Mouse (Mus musculus) MEL (cell line): ENCODE data around the gene Gcsam. TPM values are rescaled to one million over a fixed set of nuclear protein-coding genes. Genes with fewer than 3 reads are reported as not detected.

Experiments
- DNase-seq: peaks from one replicate; pipeline ENCODE4 v3.0.0; 2011; ENCODE audit warnings: low read depth, low spot score
- H3K27ac ChIP-seq: 2 replicates; pipeline ENCODE4 v1.5.1; 2012; ENCODE audit warnings: low read depth, mild to moderate bottlenecking, control low read depth, low read length, moderate library complexity; ENCODE audit not compliant: control insufficient read depth
- H3K27me3 ChIP-seq, 2 experiments: fragments of 150-350 bp in 1 of 2; sonication (generic) in 1 of 2; 2 replicates each; pipeline ENCODE4 v1.6.1; 2012; ENCODE audit warnings: low read length in 2 of 2, mild to moderate bottlenecking in 2 of 2, improper control_type of control experiment in 1 of 2, moderate library complexity in 1 of 2; ENCODE audit not compliant: insufficient read depth in 2 of 2, control insufficient read depth in 1 of 2
- H3K36me3 ChIP-seq, 2 experiments: 2 replicates each; pipeline ENCODE4 v1.6.1; 2012 to 2014; ENCODE audit warnings: low read length in 2 of 2, improper control_type of control experiment in 1 of 2, inconsistent platforms in 1 of 2, mild to moderate bottlenecking in 1 of 2; ENCODE audit not compliant: insufficient read depth in 2 of 2, control insufficient read depth in 1 of 2
- H3K4me1 ChIP-seq, 2 experiments: fragments of 150-350 bp in 1 of 2; sonication (generic) in 1 of 2; 2 replicates each; pipeline ENCODE4 v1.6.1; 2012; ENCODE audit warnings: low read length in 2 of 2, improper control_type of control experiment in 1 of 2, mild to moderate bottlenecking in 1 of 2; ENCODE audit not compliant: insufficient read depth in 2 of 2, control insufficient read depth in 1 of 2
- H3K4me3 ChIP-seq, 2 experiments: fragments of 150-350 bp in 1 of 2; sonication (generic) in 1 of 2; 2 replicates each; pipeline ENCODE4 v1.5.1; 2012; ENCODE audit warnings: low read depth in 2 of 2, low read length in 2 of 2, mild to moderate bottlenecking in 2 of 2, moderate library complexity in 2 of 2, control low read depth in 1 of 2, improper control_type of control experiment in 1 of 2; ENCODE audit not compliant: control insufficient read depth in 1 of 2, insufficient read depth in 1 of 2
- H3K79me2 ChIP-seq: 2 replicates; pipeline ENCODE4 v1.6.1; 2012; ENCODE audit warnings: mild to moderate bottlenecking, low read length, moderate library complexity; ENCODE audit not compliant: control insufficient read depth, poor library complexity, insufficient read depth
- H3K9ac ChIP-seq: 2 replicates; pipeline ENCODE4 v1.6.1; 2012; ENCODE audit warnings: low read depth, mild to moderate bottlenecking, control low read depth, low read length, moderate library complexity; ENCODE audit not compliant: control insufficient read depth, poor library complexity, severe bottlenecking
- H3K9me3 ChIP-seq: fragments of 150-350 bp; sonication (generic); replicated peaks from 2 replicates; pipeline ENCODE4 v1.6.1; 2012; ENCODE audit warnings: mild to moderate bottlenecking, low read length, improper control_type of control experiment, moderate library complexity; ENCODE audit not compliant: insufficient read depth
- BHLHE40 ChIP-seq: IDR thresholded peaks from 2 replicates; pipeline ENCODE4 v1.6.1; 2012; ENCODE audit warnings: low read depth, mild to moderate bottlenecking, inconsistent platforms, low read length, improper control_type of control experiment, borderline replicate concordance
- CHD2 ChIP-seq: IDR thresholded peaks from 2 replicates; pipeline ENCODE4 v1.6.1; 2011; ENCODE audit warnings: low read length, improper control_type of control experiment
- CTCF ChIP-seq, 3 experiments: IDR thresholded peaks in 2 of 3; conservative IDR thresholded peaks in 1 of 3; 2 replicates each; pipeline ENCODE4 v1.5.1; 2011 to 2012; ENCODE audit warnings: low read length in 3 of 3, low read depth in 2 of 3, mild to moderate bottlenecking in 2 of 3, improper control_type of control experiment in 1 of 3, inconsistent platforms in 1 of 3, mixed read lengths in 1 of 3, moderate library complexity in 1 of 3; ENCODE audit not compliant: control insufficient read depth in 1 of 3, insufficient read depth in 1 of 3, poor library complexity in 1 of 3, severe bottlenecking in 1 of 3
- E2F4 ChIP-seq: IDR thresholded peaks from 2 replicates; pipeline ENCODE4 v1.6.1; 2011; ENCODE audit warnings: low read depth, low read length, improper control_type of control experiment, borderline replicate concordance
- ELF1 ChIP-seq: IDR thresholded peaks from 2 replicates; pipeline ENCODE4 v1.6.1; 2014; ENCODE audit warnings: low read depth, mild to moderate bottlenecking, inconsistent platforms, low read length, improper control_type of control experiment, moderate library complexity
- GABPA ChIP-seq: IDR thresholded peaks from 2 replicates; pipeline ENCODE4 v1.6.1; 2012; ENCODE audit warnings: low read depth, mild to moderate bottlenecking, inconsistent platforms, low read length, improper control_type of control experiment, moderate library complexity
- GATA1 ChIP-seq: IDR thresholded peaks from 2 replicates; pipeline ENCODE4 v1.6.1; 2011; ENCODE audit warnings: low read depth, low read length, improper control_type of control experiment
- MAFK ChIP-seq: IDR thresholded peaks from 2 replicates; pipeline ENCODE4 v1.6.1; 2011; ENCODE audit warnings: low read depth, mild to moderate bottlenecking, low read length, improper control_type of control experiment, borderline replicate concordance
- MAZ ChIP-seq: IDR thresholded peaks from 2 replicates; pipeline ENCODE4 v1.6.1; 2012; ENCODE audit warnings: low read depth, mild to moderate bottlenecking, inconsistent platforms, low read length, improper control_type of control experiment
- MEF2A ChIP-seq: IDR thresholded peaks from 2 replicates; pipeline ENCODE4 v1.6.1; 2014; ENCODE audit warnings: low read depth, mild to moderate bottlenecking, inconsistent platforms, low read length, improper control_type of control experiment; ENCODE audit not compliant: poor library complexity, insufficient replicate concordance, severe bottlenecking; ENCODE audit errors: extremely low read depth
- POLR2A ChIP-seq, 2 experiments: IDR thresholded peaks; 2 replicates each; pipeline ENCODE4 v1.6.1; 2011 to 2012; ENCODE audit warnings: low read length in 2 of 2, mild to moderate bottlenecking in 2 of 2, control low read depth in 1 of 2, improper control_type of control experiment in 1 of 2, low read depth in 1 of 2, moderate library complexity in 1 of 2; ENCODE audit not compliant: control insufficient read depth in 1 of 2, insufficient read depth in 1 of 2, poor library complexity in 1 of 2
- POLR2AphosphoS2 ChIP-seq: IDR thresholded peaks from 2 replicates; pipeline ENCODE4 v1.6.1; 2011; ENCODE audit warnings: low read length, improper control_type of control experiment
- POLR2AphosphoS5 ChIP-seq: IDR thresholded peaks from 2 replicates; pipeline ENCODE4 v1.6.1; 2012; ENCODE audit warnings: low read depth, borderline replicate concordance, mild to moderate bottlenecking, inconsistent platforms, low read length, moderate library complexity, mixed read lengths
- SIN3A ChIP-seq: IDR thresholded peaks from 2 replicates; pipeline ENCODE4 v1.6.1; 2012; ENCODE audit warnings: low read length, improper control_type of control experiment, inconsistent platforms
- TAL1 ChIP-seq: IDR thresholded peaks from 2 replicates; pipeline ENCODE4 v1.6.1; 2012; ENCODE audit warnings: mild to moderate bottlenecking, inconsistent platforms, low read length, moderate library complexity, mixed read lengths
- TBP ChIP-seq: IDR thresholded peaks from 2 replicates; pipeline ENCODE4 v1.8.0; 2011; ENCODE audit warnings: low read depth, low read length, improper control_type of control experiment
- USF1 ChIP-seq: IDR thresholded peaks from 2 replicates; pipeline ENCODE4 v1.6.1; 2014; ENCODE audit warnings: low read depth, mild to moderate bottlenecking, inconsistent platforms, low read length, improper control_type of control experiment, moderate library complexity
- ZNF384 ChIP-seq: IDR thresholded peaks from 2 replicates; pipeline ENCODE4 v1.6.1; 2012; ENCODE audit warnings: low read depth, mild to moderate bottlenecking, inconsistent platforms, low read length, improper control_type of control experiment
- polyA plus RNA-seq, 2 experiments: library from polyadenylated mRNA; stranded (reverse) in 1 of 2; unstranded in 1 of 2; fragments of >175 nt in 1 of 2; fragments of >200 nt in 1 of 2; gene quantifications; 2 replicates each; pipeline versions ENCODE4 v1.2.1 to v1.2.4; 2012; ENCODE audit warnings: low replicate concordance in 2 of 2, low read depth in 1 of 2; ENCODE audit not compliant: insufficient read length in 2 of 2, insufficient read depth in 1 of 2, missing spikeins in 1 of 2
- total RNA-seq: library from RNA; depleted of rRNA; stranded (reverse); fragments of 300-350 nt; gene quantifications from 2 replicates; pipeline ENCODE4 v1.2.3, GENCODE M21; 2012

The Gcsam gene
- total and polyA plus RNA-seq, 3 experiments: not detected

- TF ChIP-seq CTCF (IDR thresholded peaks at IDR 0.05 in 2 of 3, conservative IDR thresholded peaks at IDR 0.05 in 1 of 3; ENCODE audit: control insufficient read depth in 1 of 3, insufficient read depth in 1 of 3, low read depth in 2 of 3, low read length in 3 of 3, poor library complexity in 1 of 3, severe bottlenecking in 1 of 3) (no peak), TAL1 (no peak), ZNF384 (no peak), GATA1 (no peak), POLR2AphosphoS2 (no peak), GABPA (no peak), BHLHE40 (no peak), POLR2AphosphoS5 (no peak), MEF2A (no peak), ELF1 (no peak), CHD2 (no peak), SIN3A (no peak), MAFK (no peak), MAZ (no peak), USF1 (no peak)
- H3K79me2 ChIP-seq: no peaks in the 10 kb centered on the region
- H3K4me3 ChIP-seq: no peak overlapping the region
- no peak overlapping the region for H3K9ac ChIP-seq
- H3K27me3 ChIP-seq: no peaks in the 10 kb centered on the region
- no peaks in the 10 kb centered on the region for H3K4me1 ChIP-seq
- DNase-seq: no peak
- H3K36me3 ChIP-seq: no peaks in the 10 kb centered on the region
- no peak overlapping the region for H3K27ac ChIP-seq
- H3K9me3 ChIP-seq: no peaks in the 10 kb centered on the region
Measured at GRCm38 (mm10) chr16:45651497-45651896, 41.3 kb downstream of the Gcsam start.

- no peak overlapping the region for H3K9ac ChIP-seq
- no peak overlapping the region for H3K4me3 ChIP-seq
- H3K4me1 ChIP-seq: peaks cover 4 to 7% of the 10 kb centered on the region in 2 experiments
- H3K27me3 ChIP-seq: no peaks in the 10 kb centered on the region
- TF ChIP-seq TBP (no peak), CHD2 (no peak), POLR2A (IDR thresholded peaks at IDR 0.05; ENCODE audit: control insufficient read depth in 1 of 2, insufficient read depth in 1 of 2, low read depth in 1 of 2, low read length in 2 of 2, poor library complexity in 1 of 2) (no peak), POLR2AphosphoS2 (no peak), E2F4 (no peak), ZNF384 (no peak)
- no peaks in the 10 kb centered on the region for H3K79me2 ChIP-seq
- H3K9me3 ChIP-seq: no peaks in the 10 kb centered on the region
- H3K36me3 ChIP-seq: peaks cover 0 to 5% of the 10 kb centered on the region in 2 experiments; a peak in 1 of 4 replicates
- no peak for DNase-seq
- H3K27ac ChIP-seq: no peak overlapping the region
Measured at GRCm38 (mm10) chr16:45653009-45653933, 43.1 kb downstream of the Gcsam start.
